Mouse (Mus musculus) ES-E14 (cell line): ENCODE results near the gene Spast. TPM values are rescaled to one million over a fixed set of nuclear protein-coding genes. Genes with fewer than 3 reads are reported as not detected.
"Not testable (repeated sequence)": the region's sequence is repeated elsewhere in the genome, so short reads cannot be mapped to it uniquely, and the experiment has no call there.

Experiments
- DNase-seq: peaks from one replicate; pipeline ENCODE4 v3.0.0-alpha.2; 2013; ENCODE audit warnings: low read depth, low spot score
- H3K27ac ChIP-seq: 2 replicates; pipeline ENCODE4 v1.5.1; 2012; ENCODE audit warnings: low read depth, mild to moderate bottlenecking, low read length, moderate library complexity, mixed read lengths; ENCODE audit not compliant: poor library complexity, insufficient read depth, severe bottlenecking
- H3K36me3 ChIP-seq: 2 replicates; pipeline ENCODE4 v1.6.1; 2012; ENCODE audit warnings: mild to moderate bottlenecking, low read length, moderate library complexity, mixed read lengths; ENCODE audit not compliant: control insufficient read depth, poor library complexity, insufficient read depth, severe bottlenecking
- H3K4me1 ChIP-seq, 2 experiments: fragments of 150-350 bp in 1 of 2; sonication (generic) in 1 of 2; 2 replicates each; pipeline ENCODE4 v1.6.1; 2012; ENCODE audit warnings: low read length in 2 of 2, mild to moderate bottlenecking in 1 of 2, mixed read lengths in 1 of 2; ENCODE audit not compliant: control insufficient read depth in 2 of 2, insufficient read depth in 2 of 2, poor library complexity in 1 of 2
- H3K4me3 ChIP-seq, 2 experiments: fragments of 150-350 bp in 1 of 2; sonication (generic) in 1 of 2; 2 replicates each; pipeline ENCODE4 v1.5.1; 2012; ENCODE audit warnings: low read length in 2 of 2, low read depth in 1 of 2, mild to moderate bottlenecking in 1 of 2, mixed read lengths in 1 of 2; ENCODE audit not compliant: insufficient read depth in 1 of 2, poor library complexity in 1 of 2, severe bottlenecking in 1 of 2
- H3K9ac ChIP-seq: 2 replicates; pipeline ENCODE4 v1.6.1; 2012; ENCODE audit warnings: low read depth, mild to moderate bottlenecking, low read length, mixed read lengths; ENCODE audit not compliant: poor library complexity, insufficient read depth, severe bottlenecking
- H3K9me3 ChIP-seq: fragments of 150-350 bp; sonication (generic); 2 replicates; pipeline ENCODE4 v1.6.1; 2012; ENCODE audit warnings: low read depth, mild to moderate bottlenecking, low read length; ENCODE audit not compliant: control insufficient read depth, insufficient read depth
- CHD2 ChIP-seq: IDR thresholded peaks from 2 replicates; pipeline ENCODE4 v1.6.1; 2014; ENCODE audit warnings: mild to moderate bottlenecking, low read depth, low read length, inconsistent platforms
- HCFC1 ChIP-seq: IDR thresholded peaks from 2 replicates; pipeline ENCODE4 v1.6.1; 2012; ENCODE audit warnings: low read length, inconsistent platforms, borderline replicate concordance; ENCODE audit not compliant: insufficient read depth
- MAFK ChIP-seq: IDR thresholded peaks from 2 replicates; pipeline ENCODE4 v1.6.1; 2014; ENCODE audit warnings: mild to moderate bottlenecking, low read depth, low read length, inconsistent platforms; ENCODE audit not compliant: insufficient read depth
- ZC3H11A ChIP-seq: IDR thresholded peaks from 2 replicates; pipeline ENCODE4 v1.6.1; 2012; ENCODE audit warnings: low read depth, mild to moderate bottlenecking, inconsistent platforms, low read length, borderline replicate concordance
- ZNF384 ChIP-seq: IDR thresholded peaks from 2 replicates; pipeline ENCODE4 v1.6.1; 2012; ENCODE audit warnings: low read depth, low read length, inconsistent platforms
- in situ Hi-C, 2 experiments: fragments of 600-800 bp; cut with MboI; formaldehyde crosslinking; loops; one replicate each; pipeline ENCODE4 v1.15.1; 2025; ENCODE audit warnings: low sequenced_read_pairs in 2 of 2, inconsistent platforms in 1 of 2; ENCODE audit not compliant: unreplicated experiment in 2 of 2
- total RNA-seq: library from RNA; depleted of rRNA; stranded (reverse); fragments of 300-350 nt; gene quantifications from 2 replicates; pipeline ENCODE4 v1.2.3, GENCODE M21; 2012

Spast gene
- total RNA-seq, 1 experiment = 39.0 TPM

DNA sequence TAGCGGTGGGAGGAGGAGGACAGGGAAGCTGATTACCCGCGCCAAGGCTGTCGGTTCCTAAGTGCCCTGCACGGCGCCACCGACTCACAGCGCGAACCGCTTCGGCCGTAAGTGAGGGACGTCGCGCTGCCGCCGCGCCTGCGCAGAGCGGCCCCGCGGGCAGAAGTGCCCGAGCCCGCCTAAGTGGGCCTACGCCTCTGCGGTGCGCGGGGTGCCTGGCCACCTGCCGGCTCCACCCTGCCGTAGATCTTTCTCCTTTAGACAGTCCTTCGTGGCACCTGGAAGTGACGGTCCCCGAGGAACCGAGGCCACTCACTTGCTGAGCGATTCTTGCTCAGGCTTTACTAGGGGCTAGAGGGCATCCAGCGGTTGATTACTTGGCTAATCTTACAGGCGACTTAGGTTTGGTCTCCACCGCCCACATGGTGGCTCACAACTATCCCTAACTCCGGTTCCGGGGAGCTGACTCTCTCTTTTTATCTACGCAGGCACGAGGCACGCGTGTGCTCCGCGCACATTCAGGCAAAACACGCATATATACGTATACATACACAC lies 22.4 kb upstream of the Spast start:
- peak overlapping the region; percentile 91 for H3K27ac ChIP-seq
- no peaks in the 10 kb centered on the region for H3K9me3 ChIP-seq
- peaks cover 3 to 4% of the 10 kb centered on the region in 2 experiments; a peak in 2 of 4 replicates for H3K4me1 ChIP-seq
- no peak for TF ChIP-seq MAFK
- 0 out of 2 replicates have a peak, but pooled peaks have one; percentile 36 for TF ChIP-seq HCFC1
- no peak for TF ChIP-seq ZC3H11A
- TF ChIP-seq CHD2 = 0 out of 2 replicates have a peak, but pooled peaks have one; percentile 7
- no peak for TF ChIP-seq ZNF384
- peaks cover 4% of the 10 kb centered on the region; the same call in 1 of the 2 replicates for H3K36me3 ChIP-seq
- no peak for DNase-seq
- H3K4me3 ChIP-seq = peak overlapping the region; percentile 82 to 91
- in situ Hi-C loops = no loop called here
- peak overlapping the region; percentile 91 for H3K9ac ChIP-seq

DNA sequence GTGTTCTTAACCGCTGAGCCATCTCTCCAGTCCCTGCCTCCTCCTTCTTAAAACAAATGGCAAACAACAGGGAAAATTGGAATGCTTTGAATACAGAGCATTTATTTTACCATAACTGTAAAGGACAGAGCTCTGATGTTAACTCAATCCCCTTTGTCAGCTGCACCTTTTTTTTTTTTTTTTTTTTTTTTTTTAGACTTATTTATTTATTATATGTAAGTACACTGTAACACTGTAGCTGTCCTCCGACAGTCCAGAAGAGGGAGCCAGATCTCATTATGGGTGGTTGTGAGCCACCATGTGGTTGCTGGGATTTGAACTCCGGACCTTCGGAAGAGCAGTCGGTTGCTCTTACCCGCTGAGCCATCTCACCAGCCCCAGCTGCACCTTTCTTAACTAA lies 20.1 kb upstream of the Spast start:
- Histone ChIP-seq H3K4me3 (no peak overlapping the region), H3K36me3 (0 out of 2 replicates have a peak, but pooled peaks cover 2% of the 10 kb centered on the region), H3K9me3 (no peaks in the 10 kb centered on the region), H3K27ac (no peak overlapping the region), H3K4me1 (peaks cover 2 to 3% of the 10 kb centered on the region in 2 experiments; a peak in 2 of 4 replicates), H3K9ac (no peak overlapping the region)
- in situ Hi-C loops = no loop called here
- no peak for DNase-seq
- TF ChIP-seq ZC3H11A = no peak

DNA sequence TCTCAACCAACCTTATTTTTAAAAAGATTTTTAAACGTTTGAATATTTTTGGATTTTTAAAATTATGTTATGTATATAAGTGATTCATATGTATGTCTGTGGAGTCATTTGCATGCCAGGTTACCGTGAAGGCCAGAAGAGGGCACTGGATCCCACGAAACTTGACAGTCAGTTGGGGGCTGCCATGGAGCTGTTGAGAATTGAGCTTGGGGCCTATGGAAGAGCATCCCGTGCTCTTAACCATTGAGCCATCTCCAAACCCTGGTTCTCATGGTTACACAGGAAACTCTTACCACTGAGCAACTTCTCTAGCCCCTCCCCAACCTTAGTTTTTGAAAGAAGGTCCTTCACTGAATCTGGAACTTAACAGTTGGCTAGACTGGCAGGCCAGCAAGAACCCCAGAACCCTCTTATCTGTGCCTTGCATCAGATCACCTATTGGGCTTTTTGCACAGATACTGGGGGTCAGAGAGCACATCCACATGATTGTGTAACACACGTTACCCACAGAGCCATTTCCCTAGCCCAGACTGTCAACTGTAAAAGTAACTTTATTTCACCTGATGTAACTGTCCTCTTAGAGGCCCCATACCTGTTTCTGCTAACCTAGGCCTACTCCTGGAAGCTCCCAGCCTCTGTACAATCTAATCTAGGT lies 16.3 kb upstream of the Spast start:
- Histone ChIP-seq H3K4me3 (no peak overlapping the region), H3K9me3 (no peaks in the 10 kb centered on the region), H3K36me3 (no peaks in the 10 kb centered on the region), H3K4me1 (peaks cover 0 to 2% of the 10 kb centered on the region in 2 experiments; a peak in 1 of 4 replicates), H3K27ac (no peak overlapping the region), H3K9ac (no peak overlapping the region)
- TF ChIP-seq CHD2 (no peak), MAFK (no peak), ZNF384 (no peak), ZC3H11A (no peak), HCFC1 (no peak)
- in situ Hi-C loops = no loop called here
- DNase-seq = no peak

DNA sequence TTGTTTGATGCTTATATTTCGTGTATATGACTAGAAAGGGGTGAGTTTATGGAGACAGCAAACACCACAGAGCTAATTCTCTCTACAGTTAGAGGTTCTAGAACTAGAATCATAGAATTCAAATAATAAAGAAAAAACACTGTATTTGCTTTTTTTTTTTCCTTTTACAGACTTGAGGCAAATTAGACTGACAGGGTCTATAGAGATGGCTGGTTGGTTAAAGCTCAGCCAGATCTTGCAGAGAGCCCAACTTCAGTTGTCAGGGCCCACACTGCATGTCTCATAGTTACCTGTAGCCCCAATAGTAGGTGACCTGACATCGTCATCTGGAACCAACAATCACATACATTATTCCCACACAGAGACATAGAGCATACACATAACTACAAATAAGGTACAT lies 14.9 kb upstream of the Spast start, which contains the start of gene Dpy30:
Gene Dpy30, minus strand, starts transcription at position 101 of the 400 bp plus-strand sequence.
- Histone ChIP-seq H3K27ac (no peak within 1 kb of the TSS), H3K9me3 (no peaks in the 10 kb centered on the region), H3K36me3 (no peaks in the 10 kb centered on the region), H3K9ac (no peak within 1 kb of the TSS), H3K4me1 (no peaks in the 10 kb centered on the region), H3K4me3 (no peak within 1 kb of the TSS)
- no peak for DNase-seq
- TF ChIP-seq ZC3H11A = no peak
- TF ChIP-seq ZNF384 = no peak
- no peak for TF ChIP-seq HCFC1
- TF ChIP-seq MAFK = no peak
- no peak for TF ChIP-seq CHD2
- in situ Hi-C loops = no loop called here

DNA sequence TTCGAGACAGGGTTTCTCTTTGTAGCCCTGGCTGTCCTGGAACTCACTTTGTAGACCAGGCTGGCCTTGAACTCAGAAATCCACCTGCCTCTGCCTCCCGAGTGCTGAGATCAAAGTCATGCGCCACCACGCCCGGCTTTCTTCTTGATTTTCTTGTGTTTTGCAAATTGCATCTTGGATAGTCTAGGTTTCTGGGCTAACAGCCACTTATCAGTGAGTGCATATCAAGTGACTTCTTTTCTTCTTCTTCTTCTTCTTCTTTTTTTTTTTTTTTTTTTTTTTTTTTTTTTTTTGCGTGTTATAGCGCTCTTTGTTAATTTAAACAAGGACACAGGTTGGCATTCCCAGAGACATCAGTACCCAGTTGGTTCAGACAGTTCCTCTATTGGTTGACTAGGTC lies 11.6 kb upstream of the Spast start:
- H3K4me3 ChIP-seq, H3K36me3 ChIP-seq, H3K9ac ChIP-seq, H3K9me3 ChIP-seq, DNase-seq, H3K27ac ChIP-seq, H3K4me1 ChIP-seq, in situ Hi-C loops: not testable (repeated sequence)
